Mouse (Mus musculus): Measurements from ENCODE around the gene Maff. TPM values are rescaled to one million over a fixed set of nuclear protein-coding genes. Genes with fewer than 3 reads are reported as not detected.
A peak's percentile ranks its signal among the peaks of the same experiment; 100 is the strongest.

Gene Maff
- polyA plus RNA-seq, 1 experiment = 0.55 TPM

DNA sequence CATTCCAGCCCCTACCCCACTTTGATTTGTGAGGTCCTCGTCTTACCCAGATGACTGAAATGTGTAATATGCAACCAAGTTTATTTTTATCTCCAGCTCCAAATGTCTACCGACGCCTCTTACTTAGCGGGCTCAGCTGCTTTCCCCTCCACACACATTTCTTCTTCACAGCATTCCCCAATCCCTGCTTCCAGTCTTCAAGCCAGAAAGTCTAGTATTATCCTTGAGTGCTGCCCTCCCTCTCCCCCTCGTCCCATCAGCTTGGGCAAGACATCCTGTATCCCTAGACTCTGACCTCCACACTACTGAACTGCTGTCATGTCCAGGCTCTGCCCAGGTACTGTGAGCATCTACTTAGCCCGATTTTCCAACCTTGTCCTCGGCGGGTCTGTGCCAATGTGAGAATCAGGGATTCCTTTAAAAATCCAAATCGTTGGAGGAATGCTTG is 57.4 kb downstream of the Maff start:
- Histone ChIP-seq H3K9me3 (ENCODE audit: control insufficient read depth, low read length) (no peaks in the 10 kb centered on the region), H3K4me1 (ENCODE audit: control insufficient read depth) (peaks cover 22% of the 10 kb centered on the region), H3K4me3 (replicated peaks) (peak overlapping the region; percentile 62), H3K27me3 (ENCODE audit: control insufficient read depth) (peaks cover 19% of the 10 kb centered on the region), H3K36me3 (ENCODE audit: control insufficient read depth) (no peaks in the 10 kb centered on the region)
- TF ChIP-seq TAL1 (IDR thresholded peaks at IDR 0.05; ENCODE audit: low read length) (no peak), GATA1 (IDR thresholded peaks at IDR 0.05; ENCODE audit: low read length) (no peak)

DNA sequence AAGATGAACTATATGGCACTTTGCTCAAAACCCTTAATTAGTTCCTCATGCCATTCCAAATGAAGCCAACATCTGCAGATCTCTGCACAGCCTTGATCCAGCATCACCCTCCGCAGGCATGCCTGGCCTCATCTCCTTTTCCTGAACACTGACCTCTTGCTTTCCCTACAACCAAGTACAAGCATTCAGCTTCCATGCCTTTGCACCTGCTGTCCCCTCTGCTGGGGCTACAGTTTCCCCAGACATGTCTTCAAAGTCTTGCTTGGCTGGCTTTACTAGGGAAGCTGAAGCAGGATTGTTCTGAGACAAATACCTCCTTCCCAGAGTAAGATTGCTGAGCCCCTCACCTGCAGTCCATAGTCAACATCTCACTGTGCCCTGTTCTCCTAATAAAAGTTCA is 57.9 kb downstream of the Maff start:
- Histone ChIP-seq H3K27me3 (ENCODE audit: control insufficient read depth) (peaks cover 19% of the 10 kb centered on the region), H3K36me3 (ENCODE audit: control insufficient read depth) (no peaks in the 10 kb centered on the region), H3K9me3 (ENCODE audit: control insufficient read depth, low read length) (no peaks in the 10 kb centered on the region), H3K4me1 (ENCODE audit: control insufficient read depth) (peaks cover 22% of the 10 kb centered on the region), H3K4me3 (replicated peaks) (no peak overlapping the region)
- TF ChIP-seq GATA1 (IDR thresholded peaks at IDR 0.05; ENCODE audit: low read length) (no peak), TAL1 (IDR thresholded peaks at IDR 0.05; ENCODE audit: low read length) (no peak)

DNA sequence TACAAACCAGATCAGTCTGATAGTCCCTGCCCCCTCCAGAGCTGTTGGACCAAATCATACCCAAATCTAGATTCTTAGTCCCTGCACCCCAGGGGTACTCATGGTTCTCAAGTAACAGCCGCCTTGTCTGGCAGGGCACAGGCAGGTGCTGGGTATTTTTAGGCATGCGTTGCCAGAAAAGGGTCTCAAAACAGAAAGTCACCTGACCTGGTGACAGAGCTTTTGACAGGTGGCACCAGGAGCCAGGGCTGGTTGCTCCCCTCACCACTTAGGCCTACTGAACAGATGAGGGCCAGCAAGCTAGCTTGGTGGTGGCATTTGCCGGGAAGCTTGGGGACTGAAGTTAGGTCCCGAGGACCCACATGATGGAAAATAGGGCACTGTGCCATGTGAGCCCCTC is 60.1 kb downstream of the Maff start:
- no peaks in the 10 kb centered on the region for H3K36me3 ChIP-seq (ENCODE audit: control insufficient read depth)
- no peaks in the 10 kb centered on the region for H3K9me3 ChIP-seq (ENCODE audit: control insufficient read depth, low read length)
- peaks cover 19% of the 10 kb centered on the region for H3K27me3 ChIP-seq (ENCODE audit: control insufficient read depth)
- H3K4me3 ChIP-seq (replicated peaks) = no peak overlapping the region
- H3K4me1 ChIP-seq (ENCODE audit: control insufficient read depth) = peaks cover 22% of the 10 kb centered on the region
- TF ChIP-seq GATA1 (IDR thresholded peaks at IDR 0.05; ENCODE audit: low read length) (no peak), TAL1 (IDR thresholded peaks at IDR 0.05; ENCODE audit: low read length) (no peak)

Other genes with a start within 250 kb of the Maff start
- gene Micall1, start 237.7 kb upstream of the Maff start, polyA plus RNA-seq (2012) = 0.05 and 0.09 TPM in 2 replicates
- 13.8 and 15.3 TPM in 2 replicates for gene Polr2f, start 205.6 kb upstream of the Maff start, polyA plus RNA-seq (2012)
- not detected in 2 replicates for gene 1700088E04Rik, start 205.4 kb upstream of the Maff start, polyA plus RNA-seq (2012)
- gene Sox10, start 181.4 kb upstream of the Maff start, polyA plus RNA-seq (2012) = not detected in 2 replicates
- 0.76 and 0.91 TPM in 2 replicates for gene Pick1, start 117.4 kb upstream of the Maff start, polyA plus RNA-seq (2012)
- gene Gm49486, start 117.2 kb upstream of the Maff start, polyA plus RNA-seq (2012) = not detected in 2 replicates
- not detected in 2 replicates for gene Slc16a8, start 91.9 kb upstream of the Maff start, polyA plus RNA-seq (2012)
- gene Baiap2l2, start 61.1 kb upstream of the Maff start, polyA plus RNA-seq (2012) = not detected in 2 replicates
- 2.6 and 2.7 TPM in 2 replicates for gene Pla2g6, start 18.2 kb upstream of the Maff start, polyA plus RNA-seq (2012)
- 0.44 and 0.51 TPM in 2 replicates for gene Tmem184b, start 56.9 kb downstream of the Maff start, polyA plus RNA-seq (2012)
- 0.17 and 0.22 TPM in 2 replicates for gene Csnk1e, start 108.9 kb downstream of the Maff start, polyA plus RNA-seq (2012)
- gene Kcnj4, start 158.6 kb downstream of the Maff start, polyA plus RNA-seq (2012) = not detected in 2 replicates
- not detected in 2 replicates for gene Kdelr3, start 169.8 kb downstream of the Maff start, polyA plus RNA-seq (2012)
- gene Ddx17, start 200.1 kb downstream of the Maff start, polyA plus RNA-seq (2012) = 1.6 and 2.4 TPM in 2 replicates